Mouse (Mus musculus) testis, adult 2 months (tissue): ENCODE results near the gene Agpat4.

Source experiments
- CTCF ChIP-seq: fragments of 200-500 bp; IDR thresholded peaks from 2 replicates; pipeline ENCODE4 v1.5.1; 2012; ENCODE audit warnings: low read depth, mild to moderate bottlenecking, inconsistent platforms, low read length, moderate library complexity; ENCODE audit not compliant: control insufficient read depth, insufficient read depth, insufficient replicate concordance
- POLR2A ChIP-seq: fragments of 200-500 bp; IDR thresholded peaks from 2 replicates; pipeline ENCODE4 v1.6.1; 2012; ENCODE audit warnings: low read depth, mild to moderate bottlenecking, inconsistent platforms, low read length, moderate library complexity; ENCODE audit not compliant: control insufficient read depth

DNA sequence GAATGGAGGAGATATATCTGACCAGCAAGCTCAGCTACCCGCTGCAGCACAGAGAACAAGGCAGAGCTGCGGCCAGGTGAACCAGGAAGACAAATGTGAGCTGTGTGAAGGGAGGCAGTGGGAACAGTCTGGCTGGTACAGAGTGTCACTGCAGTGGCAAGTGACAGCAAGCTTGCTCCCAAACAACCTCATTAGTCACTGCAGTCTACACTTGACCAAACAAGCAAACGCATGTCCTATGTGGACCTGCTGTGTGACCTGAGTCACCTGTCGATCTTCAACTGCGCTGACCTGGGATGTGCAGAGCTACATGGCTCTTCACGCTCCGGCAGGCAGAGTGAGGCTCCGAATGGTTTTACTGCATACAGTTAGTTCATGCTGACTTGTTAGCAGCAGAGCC, 144.3 kb downstream of the Agpat4 start:
- TF ChIP-seq CTCF (no peak), POLR2A (no peak)
